Mouse (Mus musculus): ENCODE data around the gene Camk1. TPM values are rescaled to one million over a fixed set of nuclear protein-coding genes. Genes with fewer than 3 reads are reported as not detected.

Camk1 gene
- total and polyA plus RNA-seq, 3 experiments = 7.9 to 13.3 TPM; not detected in 1

- Histone ChIP-seq H3K9me3 (replicated peaks; ENCODE audit: insufficient read depth, low read length) (no peaks in the 10 kb centered on the region), H3K79me2 (ENCODE audit: control insufficient read depth, insufficient read depth, low read length, poor library complexity) (no peaks in the 10 kb centered on the region), H3K27me3 (ENCODE audit: control insufficient read depth in 1 of 2, insufficient read depth in 2 of 2, low read length in 2 of 2) (no peaks in the 10 kb centered on the region), H3K9ac (ENCODE audit: control insufficient read depth, low read depth, low read length, poor library complexity, severe bottlenecking) (no peak overlapping the region), H3K4me3 (ENCODE audit: control insufficient read depth in 1 of 2, insufficient read depth in 1 of 2, low read depth in 2 of 2, low read length in 2 of 2) (no peak overlapping the region), H3K4me1 (ENCODE audit: control insufficient read depth in 1 of 2, insufficient read depth in 2 of 2, low read length in 2 of 2) (peaks cover 4 to 18% of the 10 kb centered on the region in 2 experiments), H3K27ac (ENCODE audit: control insufficient read depth, low read depth, low read length) (no peak overlapping the region), H3K36me3 (ENCODE audit: control insufficient read depth in 1 of 2, insufficient read depth in 2 of 2, low read length in 2 of 2) (peaks cover 0 to 6% of the 10 kb centered on the region in 2 experiments; a peak in 1 of 4 replicates)
- no peak for DNase-seq (ENCODE audit: low read depth, low spot score)
- no peak for TF ChIP-seq MYB (IDR thresholded peaks at IDR 0.05; ENCODE audit: low read depth, low read length)
- no peak for TF ChIP-seq BHLHE40 (IDR thresholded peaks at IDR 0.05; ENCODE audit: borderline replicate concordance, low read depth, low read length)
- no peak for TF ChIP-seq JUND (IDR thresholded peaks at IDR 0.05; ENCODE audit: low read depth, low read length)
- TF ChIP-seq CTCF (IDR thresholded peaks at IDR 0.05 in 2 of 3, conservative IDR thresholded peaks at IDR 0.05 in 1 of 3; ENCODE audit: control insufficient read depth in 1 of 3, insufficient read depth in 1 of 3, low read depth in 2 of 3, low read length in 3 of 3, poor library complexity in 1 of 3, severe bottlenecking in 1 of 3) = no peak
- no peak for TF ChIP-seq SMC3 (IDR thresholded peaks at IDR 0.05; ENCODE audit: low read depth, low read length)
- TF ChIP-seq SIN3A (IDR thresholded peaks at IDR 0.05; ENCODE audit: low read length) = no peak
- TF ChIP-seq ZC3H11A (IDR thresholded peaks at IDR 0.05; ENCODE audit: low read depth, low read length) = no peak
- TF ChIP-seq UBTF (IDR thresholded peaks at IDR 0.05; ENCODE audit: borderline replicate concordance, insufficient read depth, low read depth, low read length) = no peak
- no peak for TF ChIP-seq MXI1 (IDR thresholded peaks at IDR 0.05; ENCODE audit: low read depth, low read length)
- no peak for TF ChIP-seq KAT2A (conservative IDR thresholded peaks at IDR 0.05; ENCODE audit: low read depth, low read length)
- no peak for TF ChIP-seq RCOR1 (IDR thresholded peaks at IDR 0.05; ENCODE audit: low read depth, low read length)
- no peak for TF ChIP-seq TBP (IDR thresholded peaks at IDR 0.05; ENCODE audit: low read depth, low read length)
Observed at GRCm38 (mm10) chr6:113342297-113342696, 1.5 kb downstream of the Camk1 start.

DNA sequence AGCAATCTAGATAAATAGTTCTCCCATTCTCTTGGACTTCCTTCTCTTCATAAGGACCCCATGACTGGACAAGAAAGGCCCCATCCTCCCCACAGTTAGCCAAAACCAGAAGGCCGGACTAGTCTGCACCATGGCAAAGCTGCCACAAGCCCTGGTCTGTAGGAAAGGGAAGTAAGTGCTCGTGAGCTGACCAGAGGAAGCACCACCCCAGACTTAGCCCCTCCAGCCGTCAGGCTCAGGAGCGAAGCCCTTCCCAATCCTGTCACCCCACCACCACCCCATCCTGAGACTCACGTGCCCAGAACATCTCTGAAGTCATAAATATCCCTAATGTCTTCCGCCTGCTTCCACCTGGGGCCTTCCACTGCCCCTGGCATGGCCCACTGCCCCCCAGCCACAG, 2.2 kb downstream of the Camk1 start:
- Histone ChIP-seq H3K4me3 (ENCODE audit: control insufficient read depth in 1 of 2, insufficient read depth in 1 of 2, low read depth in 2 of 2, low read length in 2 of 2) (no peak overlapping the region), H3K9me3 (replicated peaks; ENCODE audit: insufficient read depth, low read length) (no peaks in the 10 kb centered on the region), H3K27ac (ENCODE audit: control insufficient read depth, low read depth, low read length) (no peak overlapping the region), H3K79me2 (ENCODE audit: control insufficient read depth, insufficient read depth, low read length, poor library complexity) (no peaks in the 10 kb centered on the region), H3K9ac (ENCODE audit: control insufficient read depth, low read depth, low read length, poor library complexity, severe bottlenecking) (no peak overlapping the region), H3K36me3 (ENCODE audit: control insufficient read depth in 1 of 2, insufficient read depth in 2 of 2, low read length in 2 of 2) (peaks cover 0 to 6% of the 10 kb centered on the region in 2 experiments; a peak in 1 of 4 replicates), H3K4me1 (ENCODE audit: control insufficient read depth in 1 of 2, insufficient read depth in 2 of 2, low read length in 2 of 2) (peaks cover 4 to 18% of the 10 kb centered on the region in 2 experiments), H3K27me3 (ENCODE audit: control insufficient read depth in 1 of 2, insufficient read depth in 2 of 2, low read length in 2 of 2) (no peaks in the 10 kb centered on the region)
- DNase-seq (ENCODE audit: low read depth, low spot score) = no peak
- TF ChIP-seq NELFE (IDR thresholded peaks at IDR 0.05; ENCODE audit: low read depth, low read length) = no peak
- no peak for TF ChIP-seq NRF1 (IDR thresholded peaks at IDR 0.05; ENCODE audit: insufficient read depth, low read depth, low read length, poor library complexity, severe bottlenecking)
- TF ChIP-seq TBP (IDR thresholded peaks at IDR 0.05; ENCODE audit: low read depth, low read length) = no peak
- no peak for TF ChIP-seq GABPA (IDR thresholded peaks at IDR 0.05; ENCODE audit: low read depth, low read length)
- TF ChIP-seq GATA1 (IDR thresholded peaks at IDR 0.05; ENCODE audit: low read depth, low read length) = no peak
- no peak for TF ChIP-seq MEF2A (IDR thresholded peaks at IDR 0.05; ENCODE audit: extremely low read depth, insufficient replicate concordance, low read depth, low read length, poor library complexity, severe bottlenecking)
- no peak for TF ChIP-seq MAX (IDR thresholded peaks at IDR 0.05; ENCODE audit: low read length)
- TF ChIP-seq ETS1 (IDR thresholded peaks at IDR 0.05; ENCODE audit: low read depth, low read length) = no peak
- no peak for TF ChIP-seq MYB (IDR thresholded peaks at IDR 0.05; ENCODE audit: low read depth, low read length)
- TF ChIP-seq CHD1 (IDR thresholded peaks at IDR 0.05; ENCODE audit: low read depth, low read length) = no peak
- TF ChIP-seq ZMIZ1 (IDR thresholded peaks at IDR 0.05; ENCODE audit: low read depth, low read length) = no peak
- no peak for TF ChIP-seq POLR2AphosphoS5 (IDR thresholded peaks at IDR 0.05; ENCODE audit: borderline replicate concordance, low read depth, low read length)
- TF ChIP-seq RAD21 (IDR thresholded peaks at IDR 0.05; ENCODE audit: low read depth, low read length) = no peak
- no peak for TF ChIP-seq CHD2 (IDR thresholded peaks at IDR 0.05; ENCODE audit: low read length)
- no peak for TF ChIP-seq KAT2A (conservative IDR thresholded peaks at IDR 0.05; ENCODE audit: low read depth, low read length)
- no peak for TF ChIP-seq SIN3A (IDR thresholded peaks at IDR 0.05; ENCODE audit: low read length)
- no peak for TF ChIP-seq POLR2AphosphoS2 (IDR thresholded peaks at IDR 0.05; ENCODE audit: low read length)
- TF ChIP-seq MAFK (IDR thresholded peaks at IDR 0.05; ENCODE audit: borderline replicate concordance, low read depth, low read length) = no peak
